Mouse (Mus musculus) embryo, embryonic 11 days (tissue): ENCODE data around the gene Cped1.
"Not testable (repeated sequence)": the region's sequence is repeated elsewhere in the genome, so short reads cannot be mapped to it uniquely, and the experiment has no call there.

Source experiments
- DNase-seq: peaks from one replicate; pipeline ENCODE4 v3.0.0-alpha.2; 2015

Cped1 gene

GRCm38 (mm10) chr6:22258784-22259183 lies 273.1 kb downstream of the Cped1 start:
- DNase-seq = no peak

GRCm38 (mm10) chr6:22262519-22262918 lies 276.8 kb downstream of the Cped1 start:
- no peak for DNase-seq

GRCm38 (mm10) chr6:22264094-22264493 lies 278.4 kb downstream of the Cped1 start:
- not testable (repeated sequence) for DNase-seq

- no peak for DNase-seq
Measured at GRCm38 (mm10) chr6:22266018-22266417, 280.3 kb downstream of the Cped1 start.

- DNase-seq = no peak
Measured at GRCm38 (mm10) chr6:22267807-22268667, 282.3 kb downstream of the Cped1 start.

- no peak for DNase-seq
Measured at GRCm38 (mm10) chr6:22268677-22269076, 283.0 kb downstream of the Cped1 start.

- DNase-seq = no peak
Measured at GRCm38 (mm10) chr6:22269840-22270521, 284.3 kb downstream of the Cped1 start.

GRCm38 (mm10) chr6:22277941-22278340 lies 292.2 kb downstream of the Cped1 start:
- no peak for DNase-seq

- peak; percentile 29 for DNase-seq
Measured at GRCm38 (mm10) chr6:22280217-22280861, 294.6 kb downstream of the Cped1 start.

GRCm38 (mm10) chr6:22282405-22282804 lies 296.7 kb downstream of the Cped1 start:
- no peak for DNase-seq

- peak; percentile 64 for DNase-seq
Measured at GRCm38 (mm10) chr6:22288004-22288736, 302.5 kb downstream of the Cped1 start, which contains the start of gene Wnt16. Gene Wnt16, plus strand, starts transcription at chr6:22288227.

- DNase-seq = peak; percentile 73
Measured at GRCm38 (mm10) chr6:22288737-22289460, 303.2 kb downstream of the Cped1 start.

GRCm38 (mm10) chr6:22289461-22290021 lies 303.8 kb downstream of the Cped1 start:
- DNase-seq = peak; percentile 46

- no peak for DNase-seq
Measured at GRCm38 (mm10) chr6:22290790-22291189, 305.1 kb downstream of the Cped1 start.

- peak; percentile 39 for DNase-seq
Measured at GRCm38 (mm10) chr6:22292056-22292455, 306.3 kb downstream of the Cped1 start.

- DNase-seq = no peak
Measured at GRCm38 (mm10) chr6:22293922-22294321, 308.2 kb downstream of the Cped1 start.

GRCm38 (mm10) chr6:22297028-22297427 lies 311.3 kb downstream of the Cped1 start:
- no peak for DNase-seq

GRCm38 (mm10) chr6:22298059-22298458 lies 312.3 kb downstream of the Cped1 start:
- no peak for DNase-seq
